Mouse (Mus musculus) thymus, postnatal 10 days (tissue): Measurements from ENCODE around the gene Dcpp3.
"Not testable (repeated sequence)": the region's sequence is repeated elsewhere in the genome, so short reads cannot be mapped to it uniquely, and the experiment has no call there.

Source experiments
- DNase-seq, 2 experiments: peaks; one replicate each; pipeline ENCODE4 v3.0.0; 2021; ENCODE audit warnings: low spot score in 2 of 2

The Dcpp3 gene

GRCm38 (mm10) chr17:23917158-23917557 lies at the start of gene Dcpp3:
Gene Dcpp3 (plus strand): TSS chr17:23917458.
- DNase-seq: not testable (repeated sequence)

DNA sequence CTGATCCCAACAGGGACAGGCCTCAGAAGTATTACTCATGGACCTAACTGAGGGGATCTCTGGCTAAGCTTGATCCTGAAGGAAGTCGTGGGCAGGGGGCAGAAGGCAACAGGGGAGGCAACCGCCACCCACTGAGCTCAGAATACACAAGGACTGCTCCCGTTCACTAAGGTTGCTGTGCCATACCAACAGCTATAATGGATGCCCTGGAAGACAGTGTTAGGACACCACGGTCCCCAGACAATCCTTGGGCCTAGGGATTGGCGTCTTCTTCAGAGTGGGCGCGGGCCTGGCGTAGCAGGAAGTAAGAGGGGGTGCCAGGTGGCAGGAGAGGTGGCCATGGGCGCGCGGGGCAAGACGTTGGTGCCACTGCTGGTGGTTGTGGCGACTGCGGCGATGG lies 49.5 kb upstream of the Dcpp3 start, which contains the start of gene Prss21:
Prss21 (plus strand) TSS at position 301 of the 400 bp plus-strand sequence.
- no peak for DNase-seq

GRCm38 (mm10) chr17:23868513-23868912 lies 48.7 kb upstream of the Dcpp3 start:
- no peak for DNase-seq

DNA sequence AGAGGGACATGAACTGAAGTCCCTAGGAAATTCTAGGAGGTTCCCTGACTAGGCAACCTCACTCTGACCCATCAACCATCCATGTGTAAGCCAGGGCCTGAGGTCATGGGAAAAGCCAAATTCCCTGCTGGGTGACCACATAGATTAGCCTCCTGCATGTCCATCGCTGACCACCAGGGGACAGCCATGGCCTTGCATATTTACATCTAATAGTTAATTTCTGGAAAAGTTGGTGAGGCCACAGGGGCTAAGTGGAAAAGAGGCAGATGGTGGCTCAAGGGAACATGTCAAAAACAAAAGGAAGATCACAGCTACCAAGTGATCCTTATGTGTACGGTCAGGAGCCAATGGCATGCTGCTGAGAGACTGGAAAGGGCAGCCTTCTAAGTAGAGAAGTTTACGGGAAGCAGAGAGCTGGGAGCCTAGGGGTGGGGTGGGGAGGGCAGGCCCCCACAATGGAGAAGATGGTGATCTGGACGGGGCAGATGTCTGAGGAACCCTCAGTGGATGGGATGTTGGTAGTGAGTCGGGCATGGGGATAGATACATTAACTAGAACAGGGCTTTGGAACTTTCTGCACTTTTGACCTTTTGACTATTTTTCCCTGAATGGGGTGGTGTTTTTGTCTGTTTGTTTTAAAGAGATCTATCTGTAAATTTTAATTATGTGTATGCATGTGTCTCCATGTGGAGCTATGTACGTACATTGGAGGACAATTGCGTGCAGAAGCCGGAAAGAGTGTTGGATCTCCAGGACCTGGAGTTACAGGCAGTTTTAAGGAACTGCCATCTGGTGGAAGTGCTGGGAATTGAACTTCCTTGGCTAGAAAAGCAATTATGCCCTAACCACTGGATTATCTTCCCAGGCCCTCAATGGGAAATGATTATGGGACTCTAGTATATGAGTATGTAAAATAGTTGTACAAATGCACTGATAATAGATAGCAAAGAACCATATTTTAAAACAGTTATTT lies 43.1 kb upstream of the Dcpp3 start:
- no peak for DNase-seq

DNA sequence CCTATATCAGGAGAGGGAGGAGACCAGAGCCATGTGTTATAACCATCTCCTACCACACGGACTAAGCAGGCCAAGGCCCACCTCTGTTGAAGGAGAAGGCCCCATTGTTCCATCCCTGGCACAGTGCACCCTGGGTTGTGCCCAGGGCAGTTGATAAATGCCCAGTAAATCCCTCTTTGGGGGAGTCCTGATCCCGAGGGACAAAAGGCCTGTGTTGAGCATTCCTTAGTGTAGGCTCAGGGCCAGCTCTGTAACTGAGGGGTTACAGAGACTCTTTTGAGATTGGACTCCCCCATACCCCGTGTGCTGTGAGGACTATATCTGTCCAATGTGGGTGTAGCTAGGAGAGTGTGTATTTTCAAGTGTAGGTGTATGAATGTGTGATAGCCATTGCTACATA lies 40.5 kb upstream of the Dcpp3 start:
- no peak for DNase-seq

GRCm38 (mm10) chr17:23877166-23877565 lies 40.1 kb upstream of the Dcpp3 start:
- no peak for DNase-seq

- not testable (repeated sequence) for DNase-seq
These were observed 36.7 kb upstream of the Dcpp3 start, which contains the start of the genes Dcpp1 and Dcpp2 for GRCm38 (mm10) chr17:23880576-23880975. Gene Dcpp1 (plus strand): TSS chr17:23880876. Gene Dcpp2 (plus strand): TSS chr17:23880880.

GRCm38 (mm10) chr17:23924531-23925007 lies 7.3 kb downstream of the Dcpp3 start:
- DNase-seq: peak; percentile 68 to 73

DNA sequence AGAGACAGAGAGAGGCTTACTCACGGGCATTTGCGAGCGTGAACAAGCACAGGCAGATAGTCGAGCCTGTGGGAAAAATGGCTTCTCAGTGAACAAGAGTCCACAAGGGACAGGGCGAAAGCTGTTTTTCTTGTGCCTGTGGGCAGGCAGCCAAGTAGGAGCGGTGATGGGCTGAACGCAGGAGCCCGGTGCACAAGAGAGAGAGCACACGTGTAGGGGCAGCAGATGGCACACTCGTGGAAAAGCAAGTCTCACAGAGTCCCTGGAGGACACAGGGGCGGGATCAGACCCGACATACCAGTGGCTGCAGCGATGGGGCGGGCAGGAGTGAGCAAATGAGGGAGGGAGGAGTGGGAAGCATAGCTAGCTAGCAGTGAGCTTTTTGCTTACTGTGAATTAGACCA lies 7.8 kb downstream of the Dcpp3 start:
- peak in 1 of 2 experiments; percentile 11 for DNase-seq

DNA sequence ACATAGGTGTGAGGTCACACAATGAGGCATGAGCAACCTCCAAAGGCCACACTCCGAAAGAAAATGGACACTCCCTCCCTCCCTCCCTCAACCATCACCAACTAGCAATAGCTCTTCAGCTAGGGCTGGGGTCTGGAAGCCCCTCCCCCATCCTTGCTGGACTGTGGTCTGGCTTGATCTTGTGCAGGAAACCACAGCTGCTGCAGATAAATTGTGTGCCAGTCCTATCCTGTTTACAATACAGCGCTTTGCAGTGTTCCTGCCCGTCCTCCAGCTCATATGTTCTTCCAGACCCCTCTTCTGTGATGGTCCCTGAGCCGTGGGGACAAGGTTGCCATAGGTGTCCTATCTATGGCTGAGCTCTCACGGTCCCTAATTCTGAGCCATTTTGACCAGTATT lies 13.9 kb downstream of the Dcpp3 start:
- DNase-seq: no peak

GRCm38 (mm10) chr17:23941372-23941771 lies 24.1 kb downstream of the Dcpp3 start, which contains the start of gene Sbp:
Gene Sbp (plus strand): TSS chr17:23941672.
- no peak for DNase-seq

DNA sequence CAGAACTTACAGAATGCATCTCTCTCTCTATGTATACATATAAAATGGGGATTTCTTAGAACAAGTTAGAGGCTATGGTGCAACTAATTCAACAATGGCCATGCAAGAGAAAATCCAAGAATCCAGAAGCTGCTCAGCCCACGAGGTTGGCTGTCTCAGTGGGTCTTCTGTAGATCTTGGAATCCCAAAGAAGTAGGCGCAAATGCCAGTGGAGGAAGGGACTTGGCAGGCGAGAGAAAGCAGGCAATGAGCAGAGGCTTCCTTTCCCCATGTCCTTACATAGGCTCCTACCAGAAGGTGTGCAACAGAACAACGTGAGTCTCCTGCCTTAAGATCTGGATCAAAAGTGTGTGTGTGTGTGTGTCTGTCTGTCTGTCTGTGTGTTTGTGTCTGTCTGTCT lies 30.2 kb downstream of the Dcpp3 start:
- DNase-seq: not testable (repeated sequence)

DNA sequence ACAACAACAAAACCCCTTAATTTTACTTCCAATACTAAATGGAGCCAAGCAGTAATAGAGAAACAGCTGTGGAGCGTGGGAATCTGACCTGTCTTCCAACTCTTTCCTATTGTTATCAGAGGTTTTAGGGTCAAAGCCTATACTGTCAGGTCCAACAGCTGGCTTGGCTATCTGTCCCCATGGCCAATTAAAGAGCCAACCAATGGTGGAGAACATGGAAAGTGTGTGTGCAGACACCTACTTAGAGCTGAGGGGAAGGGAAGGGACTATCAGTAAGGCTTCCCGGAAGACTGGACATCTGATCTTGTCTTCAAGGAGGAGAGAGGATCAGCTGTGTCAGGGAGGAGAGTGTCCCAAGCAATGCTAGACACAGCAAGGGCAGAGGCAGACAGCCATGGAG lies 31.8 kb downstream of the Dcpp3 start:
- no peak for DNase-seq

DNA sequence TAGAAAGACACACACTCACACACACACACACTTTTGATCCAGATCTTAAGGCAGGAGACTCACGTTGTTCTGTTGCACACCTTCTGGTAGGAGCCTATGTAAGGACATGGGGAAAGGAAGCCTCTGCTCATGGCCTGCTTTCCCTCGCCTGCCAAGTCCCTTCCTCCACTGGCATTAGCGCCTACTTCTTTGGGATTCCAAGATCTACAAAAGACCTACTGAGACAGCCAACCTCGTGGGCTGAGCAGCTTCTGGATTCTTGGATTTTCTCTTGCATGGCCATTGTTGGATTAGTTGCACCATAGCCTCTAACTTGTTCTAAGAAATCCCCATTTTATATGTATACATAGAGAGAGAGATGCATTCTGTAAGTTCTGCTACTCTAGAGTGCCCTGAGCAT lies 33.6 kb downstream of the Dcpp3 start:
- DNase-seq: not testable (repeated sequence)

- DNase-seq: no peak
These were observed 37.9 kb downstream of the Dcpp3 start, which contains the start of gene Sbpl for GRCm38 (mm10) chr17:23955174-23955573. Gene Sbpl (minus strand): TSS chr17:23955274.

- DNase-seq: peak; percentile 40 to 73
These were observed 43.0 kb downstream of the Dcpp3 start for GRCm38 (mm10) chr17:23960084-23960738.

DNA sequence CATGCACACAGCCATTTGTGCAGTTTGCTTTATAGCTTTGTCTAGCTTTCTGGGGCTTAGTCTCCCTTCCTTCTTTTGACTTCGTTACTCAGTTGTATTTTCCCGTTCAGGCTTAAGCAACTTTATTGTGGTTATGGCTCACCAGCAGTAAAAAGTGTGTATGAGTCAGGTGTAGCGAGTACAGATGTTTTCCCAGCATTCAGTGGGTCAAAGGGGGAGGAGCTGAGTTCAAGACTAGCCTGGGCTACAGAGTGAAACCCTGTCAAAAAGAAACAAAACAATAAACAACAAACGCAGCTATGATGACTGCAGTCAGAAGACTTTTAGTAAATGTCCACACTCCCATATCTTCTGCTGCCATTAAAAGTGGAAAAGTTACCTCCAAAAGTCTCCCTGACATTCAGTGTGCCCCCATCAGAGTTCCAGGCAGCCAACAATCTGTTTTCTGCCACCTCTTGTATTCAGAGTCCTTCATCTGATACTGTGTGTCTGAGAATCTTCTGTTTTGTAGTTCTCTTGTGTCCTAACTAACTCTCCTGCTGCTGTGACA lies 44.4 kb downstream of the Dcpp3 start:
- DNase-seq: no peak

DNA sequence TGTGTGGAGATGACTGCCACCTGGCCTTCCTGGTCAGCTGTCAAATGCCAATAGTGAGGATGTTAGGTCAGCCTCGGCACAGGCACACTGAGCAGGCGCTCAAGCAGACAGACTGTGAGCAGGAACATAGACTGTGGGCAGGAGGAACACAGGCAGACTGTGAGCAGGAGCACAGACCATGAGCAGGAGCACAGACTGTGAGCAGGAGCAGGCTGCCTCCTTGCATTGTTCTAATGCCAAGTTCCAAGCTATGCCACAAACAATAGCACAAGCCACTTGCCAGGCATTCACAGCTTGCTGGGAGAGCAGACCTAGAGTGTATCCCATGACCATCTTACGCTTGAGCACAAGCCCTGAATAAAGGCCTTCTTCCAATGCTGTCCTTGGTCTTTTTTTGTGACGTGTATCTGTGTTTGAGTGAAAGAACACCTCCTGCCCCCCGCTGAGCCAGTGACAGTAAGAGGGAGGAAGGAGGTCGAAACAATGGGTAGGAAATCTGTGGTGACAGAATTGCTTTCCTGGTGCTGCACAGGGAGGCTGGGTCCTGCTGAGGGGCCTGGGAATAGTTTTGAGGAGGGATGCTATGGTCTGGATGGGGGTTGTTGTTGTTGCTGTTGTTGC lies 48.7 kb downstream of the Dcpp3 start:
- DNase-seq: no peak

DNA sequence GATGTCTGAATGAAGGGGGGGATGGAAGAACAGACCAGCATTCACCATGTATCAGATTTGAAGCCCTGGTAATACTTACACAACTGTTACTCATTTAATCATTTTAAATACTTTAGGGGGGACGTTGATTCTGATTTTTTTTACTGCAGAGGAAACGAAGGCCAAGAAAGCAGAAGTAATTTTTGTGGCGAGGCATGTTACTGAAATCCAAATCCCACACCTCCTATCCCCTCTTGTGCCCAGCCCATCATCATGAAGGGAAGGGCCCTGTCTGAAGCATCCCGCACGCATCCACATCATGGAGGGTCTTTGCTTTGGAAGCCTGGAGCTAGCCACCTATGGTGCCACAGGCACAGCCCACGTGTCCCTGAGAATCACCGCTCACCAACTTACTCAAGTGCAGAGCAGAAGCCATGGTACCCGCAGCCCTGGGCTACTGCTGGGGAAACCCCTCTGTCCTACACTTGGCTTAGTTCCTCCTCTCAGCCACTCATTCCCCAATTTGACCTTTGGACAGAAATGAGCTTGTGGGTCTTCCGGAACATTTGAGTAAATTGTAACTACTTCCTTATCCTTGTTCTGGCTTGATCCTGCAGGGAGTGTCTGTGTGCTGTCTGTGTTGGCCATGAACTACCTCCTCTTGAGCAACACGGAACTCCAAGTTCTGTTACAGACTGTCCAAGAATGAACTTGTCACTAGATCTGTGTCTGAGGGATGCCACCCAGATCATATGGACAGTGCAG lies 49.6 kb downstream of the Dcpp3 start:
- no peak for DNase-seq

DNA sequence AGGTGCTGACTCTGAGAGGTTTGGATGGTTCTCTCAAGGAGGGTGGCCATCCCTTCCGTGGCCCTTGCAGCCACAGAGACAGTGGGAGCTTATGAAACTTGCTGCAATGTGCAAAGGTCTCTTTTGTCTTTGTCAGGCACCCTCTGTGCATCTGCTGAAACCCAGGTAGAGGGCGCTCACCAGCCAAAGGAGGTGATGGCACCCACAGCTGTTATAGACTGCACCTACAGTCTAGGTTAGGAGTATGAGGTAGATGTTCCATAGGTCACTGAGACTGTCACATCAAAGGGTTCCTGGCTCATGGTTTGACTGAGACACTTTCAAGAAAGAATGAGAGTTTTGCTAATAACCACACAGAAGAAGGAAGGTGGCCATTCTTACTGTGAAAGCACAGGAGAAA lies 51.5 kb downstream of the Dcpp3 start:
- DNase-seq: peak in 1 of 2 experiments; percentile 39
